Mouse (Mus musculus) CD8-positive naive resting alpha-beta T cell, adult 2 months (primary cell): Measurements from ENCODE around the gene Eif5.
"Not testable (repeated sequence)": the region's sequence is repeated elsewhere in the genome, so short reads cannot be mapped to it uniquely, and the experiment has no call there.

Experiments
- DNase-seq, 2 experiments: peaks; one replicate each; pipeline ENCODE4 v3.0.0; 2022; ENCODE audit warnings: low read depth in 2 of 2, low spot score in 2 of 2

The Eif5 gene

GRCm38 (mm10) chr12:111524469-111524868, 13.3 kb upstream of the Eif5 start:
- DNase-seq = no peak

- DNase-seq = no peak
Measured at GRCm38 (mm10) chr12:111524883-111525282, 12.9 kb upstream of the Eif5 start.

- DNase-seq = no peak
Measured at GRCm38 (mm10) chr12:111527643-111528281, 10.1 kb upstream of the Eif5 start.

GRCm38 (mm10) chr12:111529192-111529591, 8.6 kb upstream of the Eif5 start:
- no peak for DNase-seq

GRCm38 (mm10) chr12:111533096-111533794, 4.6 kb upstream of the Eif5 start:
- no peak for DNase-seq

GRCm38 (mm10) chr12:111535281-111535680, 2.5 kb upstream of the Eif5 start:
- DNase-seq = no peak

- DNase-seq = no peak
Measured at GRCm38 (mm10) chr12:111535762-111536161, 2.1 kb upstream of the Eif5 start.

GRCm38 (mm10) chr12:111536746-111537145, 1.1 kb upstream of the Eif5 start:
- no peak for DNase-seq

GRCm38 (mm10) chr12:111537341-111537740, 475 bp upstream of the Eif5 start:
- no peak for DNase-seq

GRCm38 (mm10) chr12:111538292-111539040, 650 bp downstream of the Eif5 start:
- DNase-seq = peak; percentile 65 to 67

- peak; percentile 29 to 31 for DNase-seq
Measured at GRCm38 (mm10) chr12:111539041-111539345, 1.2 kb downstream of the Eif5 start.

GRCm38 (mm10) chr12:111547070-111547469, 9.3 kb downstream of the Eif5 start:
- DNase-seq = no peak

GRCm38 (mm10) chr12:111548555-111549289, 10.9 kb downstream of the Eif5 start:
- no peak for DNase-seq

GRCm38 (mm10) chr12:111550679-111551078, 12.9 kb downstream of the Eif5 start:
- DNase-seq = no peak

GRCm38 (mm10) chr12:111552342-111552741, 14.5 kb downstream of the Eif5 start:
- DNase-seq = no peak

- no peak for DNase-seq
Measured at GRCm38 (mm10) chr12:111555357-111555756, 17.5 kb downstream of the Eif5 start.

- not testable (repeated sequence) for DNase-seq
Measured at GRCm38 (mm10) chr12:111555893-111556292, 18.1 kb downstream of the Eif5 start.

GRCm38 (mm10) chr12:111557538-111557937, 19.7 kb downstream of the Eif5 start:
- DNase-seq = no peak

GRCm38 (mm10) chr12:111558655-111559054, 20.8 kb downstream of the Eif5 start:
- DNase-seq = no peak

GRCm38 (mm10) chr12:111559647-111560258, 21.9 kb downstream of the Eif5 start:
- DNase-seq = peak; percentile 53 to 63

- DNase-seq = no peak
Measured at GRCm38 (mm10) chr12:111560286-111560685, 22.5 kb downstream of the Eif5 start.
